Mouse (Mus musculus): ENCODE data around the gene Padi1. TPM values are rescaled to one million over a fixed set of nuclear protein-coding genes. Genes with fewer than 3 reads are reported as not detected.

The Padi1 gene
- polyA plus RNA-seq, 1 experiment, result 0.08 TPM

DNA sequence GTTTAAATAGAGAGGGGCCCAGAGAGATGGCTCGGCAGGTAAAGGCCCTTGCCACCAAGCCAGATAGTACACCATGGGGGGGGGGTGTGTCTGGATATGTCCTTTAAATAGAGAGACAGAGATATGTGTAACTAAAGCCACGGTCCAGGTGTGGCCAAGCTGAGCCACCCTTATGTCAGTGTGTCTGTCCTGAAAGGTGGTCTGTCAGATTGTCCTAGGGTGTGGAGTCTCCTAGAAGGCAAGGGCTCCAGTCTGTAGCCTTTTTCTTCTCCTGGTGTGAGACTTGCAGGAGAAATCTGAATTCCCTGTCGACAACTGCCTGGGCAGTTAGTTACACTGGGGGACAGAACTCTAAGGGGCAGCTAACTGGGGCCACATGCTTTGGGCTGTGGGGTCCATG lies 34.6 kb upstream of the Padi1 start:
- DNase-seq, result no peak
- TF ChIP-seq POLR2A (IDR thresholded peaks at IDR 0.05; ENCODE audit: borderline replicate concordance, insufficient read depth, low read length) (no peak), CTCF (IDR thresholded peaks at IDR 0.05; ENCODE audit: borderline replicate concordance, insufficient read depth, low read depth, low read length) (no peak)
- WGBS, result 77% methylated on average over 3 of the region's 3 CpGs
- Histone ChIP-seq H3K4me1 (ENCODE audit: control insufficient read depth, insufficient read depth, low read length) (no peaks in the 10 kb centered on the region), H3K27me3 (ENCODE audit: control insufficient read depth, insufficient read depth, low read length) (no peaks in the 10 kb centered on the region), H3K4me3 (replicated peaks; ENCODE audit: insufficient read depth, low read depth, low read length) (no peak overlapping the region), H3K27ac (ENCODE audit: insufficient read depth, low read length) (no peak overlapping the region)

DNA sequence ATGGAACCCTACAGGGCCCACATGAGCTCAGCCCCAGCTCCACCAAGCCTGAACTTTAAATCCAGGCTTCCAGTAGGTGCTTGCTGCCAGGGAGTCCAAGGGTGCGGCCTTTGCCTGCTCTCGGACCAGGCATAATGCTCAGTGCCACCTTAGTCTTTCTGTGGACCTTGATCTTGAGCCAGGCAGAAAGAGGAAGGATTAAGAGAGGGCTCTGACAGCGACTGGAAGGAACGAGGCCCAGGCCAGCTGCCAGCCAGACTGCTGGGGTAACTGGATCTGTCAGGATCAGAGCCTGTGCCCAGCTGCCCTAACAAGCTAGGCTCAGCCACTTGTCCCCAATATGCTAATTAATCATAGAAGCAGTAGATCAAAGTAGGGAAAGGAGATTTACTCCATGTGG lies 34.2 kb upstream of the Padi1 start:
- no peaks in the 10 kb centered on the region for H3K4me1 ChIP-seq (ENCODE audit: control insufficient read depth, insufficient read depth, low read length)

DNA sequence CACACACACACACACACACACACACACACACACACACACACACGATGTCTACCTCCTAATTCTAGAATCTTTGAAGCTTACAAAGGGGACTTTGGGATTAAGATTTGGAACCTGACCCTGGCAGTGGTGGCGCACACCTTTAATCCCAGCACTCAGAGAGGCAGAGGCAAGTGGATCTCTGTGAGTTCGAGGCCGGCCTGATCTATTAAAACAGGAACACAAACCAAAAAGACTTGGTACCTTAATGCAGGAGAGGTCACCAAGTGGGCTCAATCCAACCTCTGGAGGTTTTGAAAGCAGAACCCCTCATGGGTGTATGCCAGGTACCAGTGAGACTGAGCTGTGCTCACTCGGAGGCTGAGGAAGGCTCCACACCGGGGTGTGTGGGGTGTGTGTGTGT lies 33.5 kb upstream of the Padi1 start:
- H3K4me3 ChIP-seq (replicated peaks; ENCODE audit: insufficient read depth, low read depth, low read length), result no peak overlapping the region
- DNase-seq, result no peak
- H3K27me3 ChIP-seq (ENCODE audit: control insufficient read depth, insufficient read depth, low read length), result no peaks in the 10 kb centered on the region
- H3K4me1 ChIP-seq (ENCODE audit: control insufficient read depth, insufficient read depth, low read length), result no peaks in the 10 kb centered on the region
- TF ChIP-seq CTCF (IDR thresholded peaks at IDR 0.05; ENCODE audit: borderline replicate concordance, insufficient read depth, low read depth, low read length) (no peak), POLR2A (IDR thresholded peaks at IDR 0.05; ENCODE audit: borderline replicate concordance, insufficient read depth, low read length) (no peak)
- 93% methylated on average over 6 of the region's 6 CpGs for WGBS
- no peak overlapping the region for H3K27ac ChIP-seq (ENCODE audit: insufficient read depth, low read length)

More for the DNA sequence above, 34.2 kb upstream of the Padi1 start:
- Histone ChIP-seq H3K4me3 (replicated peaks; ENCODE audit: insufficient read depth, low read depth, low read length) (no peak overlapping the region), H3K27me3 (ENCODE audit: control insufficient read depth, insufficient read depth, low read length) (no peaks in the 10 kb centered on the region), H3K27ac (ENCODE audit: insufficient read depth, low read length) (no peak overlapping the region)
- TF ChIP-seq CTCF (IDR thresholded peaks at IDR 0.05; ENCODE audit: borderline replicate concordance, insufficient read depth, low read depth, low read length) (no peak), POLR2A (IDR thresholded peaks at IDR 0.05; ENCODE audit: borderline replicate concordance, insufficient read depth, low read length) (no peak)
- DNase-seq, result no peak
- WGBS, result 37% methylated on average over 4 of the region's 4 CpGs

DNA sequence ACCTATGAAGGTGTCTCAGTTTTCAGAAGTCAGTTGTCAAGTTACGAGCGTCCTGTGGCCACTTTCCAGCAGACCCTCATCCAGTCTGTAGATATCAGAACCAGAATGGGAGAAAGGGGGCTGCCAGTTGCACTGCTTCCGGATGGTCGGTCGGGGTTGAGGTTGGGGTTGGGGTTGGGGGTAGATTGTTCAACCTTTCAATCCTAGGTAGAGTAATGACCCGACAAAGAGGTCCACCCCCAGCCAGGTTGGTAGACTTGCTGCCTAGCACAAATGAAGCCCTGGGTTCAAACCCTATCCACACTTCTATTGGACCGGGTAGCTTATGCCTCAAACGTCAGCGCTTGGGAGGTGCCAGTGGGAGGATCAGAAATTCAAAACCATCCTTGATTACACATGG lies 33.1 kb upstream of the Padi1 start:
- DNase-seq, result no peak
- Histone ChIP-seq H3K27ac (ENCODE audit: insufficient read depth, low read length) (no peak overlapping the region), H3K27me3 (ENCODE audit: control insufficient read depth, insufficient read depth, low read length) (no peaks in the 10 kb centered on the region), H3K4me1 (ENCODE audit: control insufficient read depth, insufficient read depth, low read length) (no peaks in the 10 kb centered on the region), H3K4me3 (replicated peaks; ENCODE audit: insufficient read depth, low read depth, low read length) (no peak overlapping the region)
- TF ChIP-seq CTCF (IDR thresholded peaks at IDR 0.05; ENCODE audit: borderline replicate concordance, insufficient read depth, low read depth, low read length) (no peak), POLR2A (IDR thresholded peaks at IDR 0.05; ENCODE audit: borderline replicate concordance, insufficient read depth, low read length) (no peak)
- 89% methylated on average over 9 of the region's 9 CpGs for WGBS

DNA sequence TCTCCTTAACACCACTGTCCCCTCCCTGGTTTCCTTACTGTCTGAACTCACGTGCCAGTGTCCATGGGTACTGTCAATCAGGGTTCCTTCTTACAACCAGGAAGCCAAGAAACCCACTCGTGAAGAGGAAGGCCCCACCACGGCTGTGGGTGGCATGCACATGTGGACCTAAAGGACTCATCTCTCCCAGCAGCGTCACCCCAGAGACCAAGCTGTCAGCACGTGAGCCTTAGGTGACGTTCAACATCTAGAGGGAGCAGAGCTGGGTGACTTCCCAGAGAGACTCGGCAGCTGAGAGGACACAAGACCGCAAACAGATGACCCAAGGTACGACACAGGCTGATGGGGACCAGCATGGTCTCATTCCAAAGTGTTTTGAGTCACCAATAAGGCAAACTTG lies 31.9 kb upstream of the Padi1 start:
- H3K27ac ChIP-seq (ENCODE audit: insufficient read depth, low read length), result no peak overlapping the region
- H3K27me3 ChIP-seq (ENCODE audit: control insufficient read depth, insufficient read depth, low read length), result no peaks in the 10 kb centered on the region
- WGBS, result 37% methylated on average over 9 of the region's 9 CpGs
- H3K4me3 ChIP-seq (replicated peaks; ENCODE audit: insufficient read depth, low read depth, low read length), result no peak overlapping the region
- no peak for TF ChIP-seq POLR2A (IDR thresholded peaks at IDR 0.05; ENCODE audit: borderline replicate concordance, insufficient read depth, low read length)
- no peak for TF ChIP-seq CTCF (IDR thresholded peaks at IDR 0.05; ENCODE audit: borderline replicate concordance, insufficient read depth, low read depth, low read length)
- no peak for DNase-seq
- no peaks in the 10 kb centered on the region for H3K4me1 ChIP-seq (ENCODE audit: control insufficient read depth, insufficient read depth, low read length)

DNA sequence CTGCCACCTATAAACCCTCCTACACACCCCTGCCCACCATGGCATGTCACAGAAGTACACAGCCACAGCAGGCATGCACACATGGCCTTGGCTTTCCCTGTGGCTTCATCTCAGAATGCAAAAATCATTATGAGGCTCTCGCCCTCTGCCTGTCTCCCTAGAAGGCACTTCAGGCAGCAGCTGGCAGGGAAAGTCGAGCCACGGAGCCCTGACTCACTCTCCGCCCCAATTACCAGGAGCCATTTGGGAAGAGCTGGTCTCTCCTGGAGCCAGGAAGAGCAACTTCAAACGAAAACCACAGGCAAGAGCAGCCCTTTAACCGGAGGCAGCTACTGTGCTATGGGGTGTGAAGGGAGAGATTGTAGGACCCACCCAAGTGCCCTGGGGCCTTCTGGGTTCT lies 31.1 kb upstream of the Padi1 start:
- no peak overlapping the region for H3K27ac ChIP-seq (ENCODE audit: insufficient read depth, low read length)
- H3K4me1 ChIP-seq (ENCODE audit: control insufficient read depth, insufficient read depth, low read length), result no peaks in the 10 kb centered on the region
- no peak for TF ChIP-seq CTCF (IDR thresholded peaks at IDR 0.05; ENCODE audit: borderline replicate concordance, insufficient read depth, low read depth, low read length)
- TF ChIP-seq POLR2A (IDR thresholded peaks at IDR 0.05; ENCODE audit: borderline replicate concordance, insufficient read depth, low read length), result no peak
- H3K27me3 ChIP-seq (ENCODE audit: control insufficient read depth, insufficient read depth, low read length), result no peaks in the 10 kb centered on the region
- 47% methylated on average over 6 of the region's 6 CpGs for WGBS
- DNase-seq, result no peak
- no peak overlapping the region for H3K4me3 ChIP-seq (replicated peaks; ENCODE audit: insufficient read depth, low read depth, low read length)

DNA sequence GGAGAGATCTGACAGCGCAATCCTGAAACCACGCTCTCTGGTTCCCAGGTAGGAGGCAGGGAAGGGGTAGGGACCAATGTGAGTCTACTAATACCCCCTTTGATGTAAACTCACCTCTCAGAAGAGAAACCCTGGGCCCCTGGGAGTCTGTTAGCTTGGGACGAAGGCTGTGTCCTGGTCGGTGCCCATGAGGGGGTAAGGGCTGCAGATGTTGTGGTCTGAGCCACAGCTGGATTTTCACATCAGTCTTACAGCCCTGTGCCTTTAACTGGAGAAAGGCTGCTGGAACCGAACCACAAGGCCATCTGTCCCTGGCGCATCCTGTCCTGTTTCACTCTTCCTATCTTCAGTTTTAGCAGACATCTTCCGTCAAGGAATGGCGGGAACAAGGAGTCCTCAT lies 30.6 kb upstream of the Padi1 start:
- no peak for DNase-seq
- Histone ChIP-seq H3K27ac (ENCODE audit: insufficient read depth, low read length) (no peak overlapping the region), H3K4me3 (replicated peaks; ENCODE audit: insufficient read depth, low read depth, low read length) (no peak overlapping the region), H3K4me1 (ENCODE audit: control insufficient read depth, insufficient read depth, low read length) (no peaks in the 10 kb centered on the region), H3K27me3 (ENCODE audit: control insufficient read depth, insufficient read depth, low read length) (no peaks in the 10 kb centered on the region)
- 74% methylated on average over 8 of the region's 8 CpGs for WGBS
- no peak for TF ChIP-seq CTCF (IDR thresholded peaks at IDR 0.05; ENCODE audit: borderline replicate concordance, insufficient read depth, low read depth, low read length)

DNA sequence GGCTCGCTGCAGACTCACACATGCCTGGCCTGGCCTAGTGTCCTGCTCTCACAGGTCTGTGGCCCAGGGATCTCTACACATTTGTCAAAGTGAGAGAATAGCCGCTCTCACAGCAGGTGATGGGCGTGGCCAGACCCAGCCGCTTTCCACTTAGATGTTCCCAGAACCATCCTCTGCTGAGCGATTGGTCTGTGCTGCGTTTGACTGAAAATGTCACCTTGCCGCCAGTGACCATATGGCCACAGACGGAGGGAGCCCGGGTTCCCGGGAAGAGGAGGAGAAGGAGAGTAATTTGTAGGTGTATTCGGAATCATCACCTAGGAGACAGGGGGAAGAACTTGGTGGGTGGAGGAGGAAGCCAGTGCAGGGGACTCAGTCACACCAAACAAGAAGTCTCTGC lies 27.4 kb upstream of the Padi1 start:
- no peak overlapping the region for H3K27ac ChIP-seq (ENCODE audit: insufficient read depth, low read length)
- no peaks in the 10 kb centered on the region for H3K4me1 ChIP-seq (ENCODE audit: control insufficient read depth, insufficient read depth, low read length)
- WGBS, result 27% methylated on average over 11 of the region's 11 CpGs
- no peaks in the 10 kb centered on the region; the same call in 1 of the 2 replicates for H3K27me3 ChIP-seq (ENCODE audit: control insufficient read depth, insufficient read depth, low read length)
- no peak overlapping the region for H3K4me3 ChIP-seq (replicated peaks; ENCODE audit: insufficient read depth, low read depth, low read length)
- DNase-seq, result peak in 1 of 2 experiments; percentile 9
- TF ChIP-seq POLR2A (IDR thresholded peaks at IDR 0.05; ENCODE audit: borderline replicate concordance, insufficient read depth, low read length) (no peak), CTCF (IDR thresholded peaks at IDR 0.05; ENCODE audit: borderline replicate concordance, insufficient read depth, low read depth, low read length) (no peak)

DNA sequence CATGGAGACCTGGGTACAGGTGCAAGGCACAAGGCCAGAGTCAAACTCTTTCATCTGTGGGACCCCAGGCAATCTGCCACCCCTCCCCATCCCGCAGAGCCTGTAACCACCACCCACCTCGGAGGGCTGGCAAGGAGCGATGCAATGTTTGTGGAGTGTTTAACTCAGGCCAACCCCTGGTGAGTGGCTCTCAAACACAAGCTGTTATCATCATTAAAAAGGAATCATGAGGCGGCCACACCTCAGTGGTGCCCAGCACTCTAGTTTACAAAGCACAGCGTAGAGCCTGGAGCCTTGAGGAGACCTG lies 27.1 kb upstream of the Padi1 start:
- TF ChIP-seq CTCF (IDR thresholded peaks at IDR 0.05; ENCODE audit: borderline replicate concordance, insufficient read depth, low read depth, low read length), result no peak
- TF ChIP-seq POLR2A (IDR thresholded peaks at IDR 0.05; ENCODE audit: borderline replicate concordance, insufficient read depth, low read length), result no peak
- Histone ChIP-seq H3K4me1 (ENCODE audit: control insufficient read depth, insufficient read depth, low read length) (no peaks in the 10 kb centered on the region), H3K27ac (ENCODE audit: insufficient read depth, low read length) (no peak overlapping the region), H3K4me3 (replicated peaks; ENCODE audit: insufficient read depth, low read depth, low read length) (no peak overlapping the region), H3K27me3 (ENCODE audit: control insufficient read depth, insufficient read depth, low read length) (no peaks in the 10 kb centered on the region; the same call in 1 of the 2 replicates)
- no peak for DNase-seq
- WGBS, result 24% methylated on average over 5 of the region's 5 CpGs

Measured in cerebellum, adult 2 months (tissue).